Mouse (Mus musculus): ENCODE results near the gene Slc17a6. TPM values are rescaled to one million over a fixed set of nuclear protein-coding genes. Genes with fewer than 3 reads are reported as not detected.

Gene Slc17a6
- not detected in 2 replicates for total RNA-seq (2017)

DNA sequence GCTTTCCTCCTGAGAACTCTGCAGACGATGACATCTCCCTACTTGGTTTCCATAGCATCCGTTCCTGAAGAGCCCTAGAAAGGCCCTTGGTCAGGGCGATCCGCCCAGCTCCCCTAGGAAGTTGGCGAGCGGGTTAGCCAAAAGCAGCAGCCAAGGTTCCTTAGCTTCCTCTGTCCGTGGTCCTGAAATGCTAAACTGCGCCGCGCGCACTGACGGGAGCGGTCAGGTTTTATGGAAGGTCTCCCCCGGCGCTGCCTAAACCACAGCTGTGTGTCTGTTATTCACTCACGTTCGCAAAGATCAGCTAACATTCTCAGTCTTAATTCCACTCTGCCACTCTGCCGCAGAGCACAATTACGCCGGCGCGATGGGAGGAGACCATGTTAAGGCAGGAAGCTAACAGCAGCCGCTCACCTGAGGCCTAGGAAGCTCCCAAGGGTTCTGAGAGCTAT is at the start of gene Slc17a6:
Gene Slc17a6 (plus strand): TSS at position 313 of the 452 bp plus-strand sequence.
- peak; percentile 22 to 64; a peak in 1 of 4 replicates for ATAC-seq (replicated peaks in 1 of 2; ENCODE audit: insufficient read depth in 1 of 2, low FRiP score in 2 of 2, low TSS enrichment in 1 of 2, low read depth in 1 of 2, poor library complexity in 2 of 2, severe bottlenecking in 2 of 2)

DNA sequence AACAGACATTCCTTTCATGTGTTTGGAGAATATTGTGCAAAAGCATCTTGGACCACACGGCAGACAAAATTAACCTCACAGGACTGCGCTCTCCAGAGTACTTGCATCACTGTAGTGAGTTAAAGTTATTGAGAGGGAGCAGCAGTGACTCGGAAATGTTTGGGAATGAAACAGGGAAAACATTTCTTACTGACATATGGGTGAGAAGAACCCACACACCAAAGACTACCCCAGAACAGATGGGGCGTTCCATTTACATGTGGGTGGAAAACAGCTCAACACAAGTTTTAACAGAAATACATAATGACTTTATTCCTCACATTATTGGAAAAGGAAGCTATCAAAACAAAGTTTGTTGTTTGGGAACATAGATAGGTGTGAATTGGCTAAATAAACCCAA is 21.8 kb upstream of the Slc17a6 start:
- no peak for ATAC-seq (replicated peaks in 1 of 2; ENCODE audit: insufficient read depth in 1 of 2, low FRiP score in 2 of 2, low TSS enrichment in 1 of 2, low read depth in 1 of 2, poor library complexity in 2 of 2, severe bottlenecking in 2 of 2)

DNA sequence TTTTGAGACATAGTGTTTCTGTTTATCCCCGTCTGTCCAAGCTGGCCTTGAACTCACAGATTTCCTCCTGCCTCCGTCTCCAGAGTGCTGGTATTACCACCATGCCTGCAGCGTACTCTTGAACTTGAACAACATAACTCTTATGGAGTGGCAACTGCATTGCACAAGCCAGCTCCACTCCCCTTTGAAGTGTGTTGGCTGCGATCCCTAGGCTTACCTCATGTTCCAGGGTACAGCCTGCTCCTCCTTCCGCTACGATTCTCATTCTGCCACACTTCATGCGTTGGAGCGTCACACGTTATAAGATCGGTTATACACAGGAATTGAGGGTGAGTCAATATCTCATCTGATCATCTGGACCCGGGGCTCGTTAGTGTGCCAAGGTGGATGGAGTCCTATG is 18.1 kb upstream of the Slc17a6 start:
- ATAC-seq (replicated peaks in 1 of 2; ENCODE audit: insufficient read depth in 1 of 2, low FRiP score in 2 of 2, low TSS enrichment in 1 of 2, low read depth in 1 of 2, poor library complexity in 2 of 2, severe bottlenecking in 2 of 2), result no peak

DNA sequence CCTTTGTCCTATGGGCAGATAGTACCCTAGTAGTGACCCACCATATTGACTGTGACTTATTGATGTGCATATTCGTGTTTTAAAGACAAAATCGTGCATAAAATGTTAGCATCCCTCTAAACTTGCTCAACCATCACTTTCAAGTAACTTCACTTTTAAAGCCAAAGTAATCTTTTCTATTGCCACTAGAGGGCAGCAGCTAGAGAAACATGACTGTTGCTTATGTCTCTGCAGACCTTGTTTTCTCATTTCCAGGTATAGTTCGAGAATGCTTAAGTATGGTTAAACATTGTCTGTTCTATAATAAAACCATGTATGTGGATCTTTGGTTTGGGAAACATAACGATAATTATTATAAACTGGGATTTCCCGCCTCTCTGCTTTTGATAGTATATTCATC is 7.4 kb upstream of the Slc17a6 start:
- ATAC-seq (replicated peaks in 1 of 2; ENCODE audit: insufficient read depth in 1 of 2, low FRiP score in 2 of 2, low TSS enrichment in 1 of 2, low read depth in 1 of 2, poor library complexity in 2 of 2, severe bottlenecking in 2 of 2), result no peak

DNA sequence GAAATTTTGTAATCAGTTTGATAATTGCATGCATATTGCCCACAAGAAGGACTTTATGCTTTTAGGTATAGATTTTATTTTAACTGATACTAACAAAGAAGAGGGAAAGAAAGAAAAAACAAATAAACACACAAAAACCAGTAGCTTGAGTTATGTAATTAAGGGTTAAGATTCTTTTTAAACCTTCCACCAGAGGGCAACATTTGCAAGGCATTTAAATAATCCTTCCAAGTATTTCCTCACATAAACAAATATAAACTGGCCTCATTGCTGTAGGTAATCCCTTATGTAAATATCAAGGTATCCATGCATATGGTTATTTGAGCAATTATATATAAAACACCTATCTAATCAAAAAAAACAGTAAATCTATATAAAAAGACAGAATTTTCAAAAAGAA is 3.9 kb upstream of the Slc17a6 start:
- ATAC-seq (replicated peaks in 1 of 2; ENCODE audit: insufficient read depth in 1 of 2, low FRiP score in 2 of 2, low TSS enrichment in 1 of 2, low read depth in 1 of 2, poor library complexity in 2 of 2, severe bottlenecking in 2 of 2), result no peak

DNA sequence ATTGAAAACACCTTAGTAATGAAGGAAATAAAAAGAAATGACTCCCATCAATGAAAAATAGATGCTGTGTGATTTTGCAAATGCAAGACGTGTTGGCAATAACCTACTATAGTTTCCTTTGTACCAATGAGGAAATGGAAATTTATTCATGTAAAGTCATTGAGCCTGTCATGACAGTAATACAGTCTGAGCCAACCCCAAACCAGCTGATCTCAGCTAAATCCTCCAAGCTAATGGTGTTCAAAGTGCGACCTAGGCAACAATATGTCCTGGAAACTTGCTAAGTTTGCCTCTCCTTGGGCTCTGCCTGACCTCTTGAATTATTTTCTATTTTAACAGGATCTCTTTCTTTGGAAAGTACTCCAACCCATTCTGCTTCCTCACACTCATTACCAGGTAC is 3.4 kb upstream of the Slc17a6 start:
- ATAC-seq (replicated peaks in 1 of 2; ENCODE audit: insufficient read depth in 1 of 2, low FRiP score in 2 of 2, low TSS enrichment in 1 of 2, low read depth in 1 of 2, poor library complexity in 2 of 2, severe bottlenecking in 2 of 2), result no peak

DNA sequence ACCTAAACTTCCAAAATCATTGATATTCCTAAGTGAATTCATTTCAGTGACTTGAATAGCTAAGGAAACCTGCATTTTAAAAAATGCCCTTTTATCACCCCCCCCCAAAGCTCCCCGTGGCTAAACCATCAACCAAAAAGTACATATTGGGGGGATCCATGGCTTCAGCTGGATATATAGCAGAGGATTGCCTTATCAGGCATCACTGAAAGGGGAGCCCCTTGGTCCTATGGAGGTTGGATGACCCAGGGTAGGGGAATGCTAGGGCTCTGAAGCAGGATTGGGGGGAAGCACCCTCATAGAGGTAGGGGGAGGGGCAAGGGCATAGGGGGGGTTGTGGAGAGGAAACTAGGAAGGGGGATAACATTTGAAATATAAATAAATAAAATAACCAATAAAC is 1.8 kb upstream of the Slc17a6 start:
- no peak for ATAC-seq (replicated peaks in 1 of 2; ENCODE audit: insufficient read depth in 1 of 2, low FRiP score in 2 of 2, low TSS enrichment in 1 of 2, low read depth in 1 of 2, poor library complexity in 2 of 2, severe bottlenecking in 2 of 2)

DNA sequence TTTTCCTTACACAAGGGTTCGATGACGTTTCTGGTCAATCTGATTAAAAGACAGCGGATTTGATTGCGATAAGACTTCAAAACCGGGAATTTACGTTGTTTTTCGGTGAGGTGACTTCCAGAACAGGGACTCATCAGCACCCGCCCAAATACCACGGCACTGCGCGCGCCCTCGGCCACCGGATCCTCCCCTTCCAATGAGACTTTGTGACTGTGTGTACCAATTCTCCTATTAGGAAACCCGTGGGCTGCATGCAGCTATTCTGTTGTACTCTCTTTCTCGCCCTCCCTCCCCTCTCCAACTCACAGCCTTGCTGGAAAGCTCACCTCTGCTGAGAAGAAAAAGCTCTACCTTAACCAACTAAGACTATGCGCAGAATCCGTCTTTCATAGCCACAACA is 390 bp downstream of the Slc17a6 start:
- ATAC-seq (replicated peaks in 1 of 2; ENCODE audit: insufficient read depth in 1 of 2, low FRiP score in 2 of 2, low TSS enrichment in 1 of 2, low read depth in 1 of 2, poor library complexity in 2 of 2, severe bottlenecking in 2 of 2), result no peak

DNA sequence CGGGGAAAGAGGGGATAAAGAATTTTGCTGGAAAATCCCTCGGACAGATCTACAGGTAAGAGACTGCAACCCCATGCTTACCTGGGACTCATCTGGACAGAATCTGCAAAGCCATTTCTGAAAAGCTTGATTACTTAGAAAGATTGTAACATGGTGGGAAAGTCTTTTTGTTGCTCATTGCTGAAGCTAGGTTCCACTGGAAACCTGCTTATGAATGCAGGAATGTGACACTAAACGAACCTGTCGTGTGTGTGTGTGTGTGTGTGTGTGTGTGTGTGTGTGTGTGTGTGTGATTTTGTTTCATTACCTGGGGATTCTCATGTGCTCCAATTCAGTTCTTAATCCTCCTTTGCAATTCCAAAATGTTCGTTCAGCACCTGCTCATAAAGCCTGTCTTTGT is 860 bp downstream of the Slc17a6 start:
- ATAC-seq (replicated peaks in 1 of 2; ENCODE audit: insufficient read depth in 1 of 2, low FRiP score in 2 of 2, low TSS enrichment in 1 of 2, low read depth in 1 of 2, poor library complexity in 2 of 2, severe bottlenecking in 2 of 2), result no peak

DNA sequence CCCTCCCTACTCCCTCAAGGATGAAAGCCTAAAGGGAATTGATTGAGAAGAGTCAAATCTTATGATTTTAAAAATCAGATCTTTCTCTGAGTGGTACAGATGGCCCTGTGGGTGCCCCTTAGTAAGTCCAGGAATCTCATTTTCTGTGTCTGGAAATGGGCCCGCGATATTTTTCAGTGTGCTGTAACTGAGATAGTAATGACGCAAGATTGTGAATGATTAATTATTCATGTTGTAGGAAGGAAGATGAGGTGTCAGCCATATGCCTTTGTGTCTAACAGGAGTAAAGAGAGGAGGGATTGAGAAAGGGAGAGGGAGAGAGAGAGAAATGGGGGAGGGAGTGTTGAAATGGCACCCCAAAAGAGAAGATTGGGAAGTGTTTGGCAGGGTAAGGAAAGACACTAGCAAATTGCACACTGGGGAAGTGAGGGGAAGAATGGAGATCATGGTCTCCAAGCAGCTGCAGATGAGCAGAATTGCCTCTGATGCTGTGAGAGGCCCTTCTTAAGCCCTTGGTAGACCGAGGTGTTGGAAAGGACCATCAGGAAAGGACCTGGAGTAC is 2.6 kb downstream of the Slc17a6 start:
- ATAC-seq (replicated peaks in 1 of 2; ENCODE audit: insufficient read depth in 1 of 2, low FRiP score in 2 of 2, low TSS enrichment in 1 of 2, low read depth in 1 of 2, poor library complexity in 2 of 2, severe bottlenecking in 2 of 2), result no peak

DNA sequence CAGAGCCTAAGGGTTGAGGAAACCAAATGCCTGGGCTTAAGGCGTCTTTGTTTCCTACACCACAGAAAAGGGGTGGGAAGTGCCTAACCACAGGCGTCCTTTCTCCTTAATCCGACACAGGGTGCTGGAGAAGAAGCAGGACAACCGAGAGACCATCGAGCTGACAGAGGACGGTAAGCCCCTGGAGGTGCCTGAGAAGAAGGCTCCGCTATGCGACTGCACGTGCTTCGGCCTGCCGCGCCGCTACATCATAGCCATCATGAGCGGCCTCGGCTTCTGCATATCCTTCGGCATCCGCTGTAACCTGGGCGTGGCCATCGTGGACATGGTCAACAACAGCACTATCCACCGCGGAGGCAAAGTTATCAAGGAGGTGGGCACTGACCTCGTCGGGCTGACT is 3.4 kb downstream of the Slc17a6 start:
- ATAC-seq (replicated peaks in 1 of 2; ENCODE audit: insufficient read depth in 1 of 2, low FRiP score in 2 of 2, low TSS enrichment in 1 of 2, low read depth in 1 of 2, poor library complexity in 2 of 2, severe bottlenecking in 2 of 2), result 0 out of 4 replicates have a peak, but pooled peaks of 1 of the 2 experiments have one; percentile 14

DNA sequence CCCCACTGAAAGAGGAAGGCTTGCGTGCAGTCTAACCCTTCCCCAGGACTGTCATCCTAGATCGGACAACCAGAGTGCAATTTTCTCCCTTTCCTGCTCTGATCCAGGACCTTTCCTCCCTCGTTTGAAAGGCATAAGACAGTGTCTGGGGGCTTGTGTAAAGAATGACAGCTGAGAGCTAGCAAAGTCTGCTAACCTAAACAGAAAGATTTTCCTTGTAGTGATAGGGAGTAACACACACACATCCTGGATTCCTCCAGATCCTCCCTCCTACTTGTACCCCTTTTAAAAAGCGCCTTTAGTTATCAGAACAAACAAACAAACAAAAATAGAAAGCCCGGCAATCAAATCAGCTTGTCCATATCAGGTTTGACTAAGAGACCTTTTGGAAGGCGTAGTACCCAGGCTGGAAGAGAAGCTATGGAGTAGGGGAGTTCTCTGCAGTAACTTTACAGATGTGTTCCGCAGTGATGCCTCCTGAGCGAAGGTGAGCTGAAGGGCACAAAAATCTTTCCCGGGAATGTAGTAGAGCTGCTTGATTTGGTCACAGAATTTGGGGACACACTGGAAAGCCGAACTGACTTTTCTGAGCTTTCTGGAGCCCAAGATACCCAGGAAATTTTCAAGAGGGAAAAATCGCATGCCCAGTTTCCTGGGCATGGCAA is 3.9 kb downstream of the Slc17a6 start:
- no peak for ATAC-seq (replicated peaks in 1 of 2; ENCODE audit: insufficient read depth in 1 of 2, low FRiP score in 2 of 2, low TSS enrichment in 1 of 2, low read depth in 1 of 2, poor library complexity in 2 of 2, severe bottlenecking in 2 of 2)

DNA sequence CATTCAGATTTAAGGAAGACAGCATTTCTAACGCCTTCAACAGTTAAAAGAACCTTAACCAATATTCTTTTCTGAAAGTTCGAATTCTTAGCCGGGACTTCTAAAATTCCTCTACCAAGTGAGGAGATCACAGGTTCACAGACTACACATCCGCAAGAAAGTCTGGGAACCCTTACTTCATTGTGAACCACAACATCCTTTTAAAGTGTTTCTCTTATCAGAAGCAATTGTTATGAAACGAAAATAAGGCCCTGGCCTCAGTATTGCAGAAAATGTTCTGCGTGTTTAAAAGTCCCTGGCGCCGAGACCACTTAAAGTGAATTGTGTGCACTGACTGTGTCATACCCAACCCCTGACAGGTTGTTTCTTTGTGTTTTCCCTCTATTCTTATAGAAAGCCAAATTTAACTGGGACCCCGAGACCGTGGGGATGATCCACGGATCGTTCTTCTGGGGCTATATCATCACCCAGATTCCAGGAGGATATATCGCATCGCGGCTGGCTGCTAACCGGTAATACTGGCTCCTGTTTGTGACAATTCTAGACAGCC is 4.7 kb downstream of the Slc17a6 start:
- no peak for ATAC-seq (replicated peaks in 1 of 2; ENCODE audit: insufficient read depth in 1 of 2, low FRiP score in 2 of 2, low TSS enrichment in 1 of 2, low read depth in 1 of 2, poor library complexity in 2 of 2, severe bottlenecking in 2 of 2)

DNA sequence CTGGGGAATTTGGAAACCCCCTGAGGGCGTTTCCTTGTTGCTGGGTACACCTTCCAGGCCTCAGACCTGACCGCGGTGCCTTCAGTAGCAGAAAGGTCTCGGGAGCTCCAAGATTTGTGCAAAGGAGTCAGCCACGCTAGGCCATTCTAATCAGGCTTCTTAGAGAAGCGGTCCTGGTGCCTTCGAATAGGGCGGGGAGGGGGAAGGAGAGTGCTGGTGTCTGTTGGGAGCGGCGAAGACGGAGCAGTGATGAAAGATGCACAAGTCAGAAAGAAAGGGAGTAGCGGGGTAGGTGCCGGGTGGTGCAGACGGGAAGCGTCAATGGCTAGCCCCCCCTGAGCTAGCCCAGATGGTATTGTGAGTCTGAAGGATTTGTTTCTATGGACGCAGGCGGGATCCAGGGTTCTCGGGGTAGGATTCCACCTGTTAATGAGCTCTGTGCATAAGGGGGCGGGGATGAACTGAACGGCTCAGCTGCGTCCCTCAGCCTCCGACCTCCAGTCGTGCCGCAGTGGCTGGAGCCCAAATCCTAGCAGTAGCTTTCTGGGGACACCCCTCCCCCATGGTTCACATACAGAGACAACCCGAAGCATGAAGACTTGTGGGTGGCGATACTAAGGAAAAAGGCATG is 5.3 kb downstream of the Slc17a6 start:
- ATAC-seq (replicated peaks in 1 of 2; ENCODE audit: insufficient read depth in 1 of 2, low FRiP score in 2 of 2, low TSS enrichment in 1 of 2, low read depth in 1 of 2, poor library complexity in 2 of 2, severe bottlenecking in 2 of 2), result 0 out of 4 replicates have a peak, but pooled peaks of 1 of the 2 experiments have one; percentile 17

DNA sequence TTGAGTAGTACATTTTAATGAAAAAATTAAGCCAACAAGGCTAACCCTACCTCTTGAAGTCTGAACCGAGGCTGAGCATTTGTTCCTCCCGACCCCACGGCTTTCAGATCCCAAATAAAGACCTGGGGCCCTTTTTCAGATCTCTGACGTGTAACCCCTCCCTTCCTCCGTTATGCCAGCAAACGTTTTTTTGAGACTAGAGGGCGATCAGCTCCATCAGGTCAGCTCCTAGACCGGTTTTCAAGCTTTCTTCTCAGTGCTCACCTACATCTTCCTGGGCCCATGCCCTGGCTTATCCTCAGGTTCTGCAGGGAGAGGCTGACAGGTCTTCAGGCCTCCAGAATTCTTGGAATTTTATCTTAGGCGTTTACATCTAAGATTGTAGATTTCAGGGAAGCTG is 5.9 kb downstream of the Slc17a6 start:
- ATAC-seq (replicated peaks in 1 of 2; ENCODE audit: insufficient read depth in 1 of 2, low FRiP score in 2 of 2, low TSS enrichment in 1 of 2, low read depth in 1 of 2, poor library complexity in 2 of 2, severe bottlenecking in 2 of 2), result no peak

DNA sequence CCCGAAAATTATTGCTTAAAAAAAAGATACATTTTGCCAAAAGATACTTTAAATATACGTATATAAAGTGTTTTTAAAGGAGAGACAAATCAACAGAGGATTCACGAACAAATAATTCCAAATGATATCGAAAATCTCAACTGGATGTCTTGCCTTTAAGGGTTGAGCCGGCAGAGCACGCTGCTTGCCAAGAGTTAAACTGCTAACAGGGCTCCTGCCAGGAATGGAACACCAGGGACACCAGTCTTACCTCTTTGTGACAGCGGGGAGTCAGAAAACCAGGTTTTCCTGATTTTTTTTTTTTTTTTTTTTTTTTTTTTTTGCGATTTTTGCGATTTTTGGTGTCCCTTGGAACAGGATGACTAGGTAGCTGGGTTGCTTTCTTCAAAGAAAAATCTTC is 6.5 kb downstream of the Slc17a6 start:
- ATAC-seq (replicated peaks in 1 of 2; ENCODE audit: insufficient read depth in 1 of 2, low FRiP score in 2 of 2, low TSS enrichment in 1 of 2, low read depth in 1 of 2, poor library complexity in 2 of 2, severe bottlenecking in 2 of 2), result no peak

DNA sequence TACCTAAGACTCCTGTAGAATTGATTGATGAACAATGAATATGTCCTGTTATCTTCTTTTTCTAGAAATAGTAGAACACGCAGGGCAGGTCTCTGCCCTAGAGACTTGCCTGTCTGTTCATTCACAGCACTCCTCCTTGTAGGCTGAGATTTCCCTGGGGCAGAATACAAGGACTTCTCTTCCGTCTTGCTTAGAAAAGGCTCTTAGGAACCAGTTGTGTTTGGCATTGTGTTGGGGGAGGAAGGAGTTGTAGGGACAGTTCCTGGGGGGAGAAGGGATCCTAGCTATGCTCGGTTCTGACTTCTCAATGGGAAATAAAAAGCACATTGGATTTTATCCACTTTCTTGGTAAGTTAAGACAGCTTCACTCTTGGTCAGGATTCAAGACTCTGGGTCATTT is 7.4 kb downstream of the Slc17a6 start:
- ATAC-seq (replicated peaks in 1 of 2; ENCODE audit: insufficient read depth in 1 of 2, low FRiP score in 2 of 2, low TSS enrichment in 1 of 2, low read depth in 1 of 2, poor library complexity in 2 of 2, severe bottlenecking in 2 of 2), result no peak

DNA sequence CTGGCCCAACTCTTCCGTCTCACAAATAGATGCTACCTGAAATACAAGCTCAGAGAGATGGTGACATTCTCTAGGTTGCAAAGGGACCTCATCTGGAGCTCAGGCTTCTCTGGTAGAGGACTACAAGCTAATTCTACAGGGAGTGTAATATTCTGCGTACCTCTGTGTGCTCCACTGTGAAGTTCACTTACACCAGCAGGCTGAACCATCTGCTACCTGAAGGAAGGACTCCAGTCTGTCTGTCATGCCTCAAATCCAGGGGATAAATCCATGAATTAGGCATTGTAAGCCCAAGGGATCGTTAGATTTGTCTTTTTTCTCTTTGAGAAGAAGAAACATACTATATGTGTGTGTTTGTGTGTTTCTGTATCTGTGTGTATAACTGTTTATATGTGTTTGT is 9.4 kb downstream of the Slc17a6 start:
- ATAC-seq (replicated peaks in 1 of 2; ENCODE audit: insufficient read depth in 1 of 2, low FRiP score in 2 of 2, low TSS enrichment in 1 of 2, low read depth in 1 of 2, poor library complexity in 2 of 2, severe bottlenecking in 2 of 2), result no peak

All from hematopoietic stem cell, adult 5-6 weeks (primary cell).